Mouse (Mus musculus) cerebellum, adult 2 months (tissue): Measurements from ENCODE around the gene Ccdc189.

Source experiments
- CTCF ChIP-seq: fragments of 200-500 bp; IDR thresholded peaks from 2 replicates; pipeline ENCODE4 v1.5.1; 2011; ENCODE audit warnings: low read depth, mild to moderate bottlenecking, control low read depth, low read length, moderate library complexity, borderline replicate concordance; ENCODE audit not compliant: insufficient read depth
- POLR2A ChIP-seq: fragments of 200-500 bp; IDR thresholded peaks from 2 replicates; pipeline ENCODE4 v1.6.1; 2011; ENCODE audit warnings: low read length, control low read depth, borderline replicate concordance; ENCODE audit not compliant: insufficient read depth

GRCm38 (mm10) chr7:127611011-127611410, 22.6 kb upstream of the Ccdc189 start:
- no peak for TF ChIP-seq CTCF
- no peak for TF ChIP-seq POLR2A
